Mouse (Mus musculus): ENCODE measurements at regions not wholly inside any gene's neighbourhood (a gene's known extent, or its start where the extent isn't known, plus 50 kb on each side); places are given as distances from the start of the nearest gene placed in this dataset.

- Histone ChIP-seq H3K9ac (no peak overlapping the region), H3K4me1 (ENCODE audit: insufficient read depth) (no peaks in the 10 kb centered on the region), H3K27me3 (ENCODE audit: insufficient read depth, low read length) (no peaks in the 10 kb centered on the region), H3K27ac (ENCODE audit: low read depth, low read length) (no peak overlapping the region), H3K4me3 (ENCODE audit: low read depth, low read length) (no peak overlapping the region), H3K9me3 (ENCODE audit: low read length) (no peaks in the 10 kb centered on the region), H3K4me2 (ENCODE audit: low read depth) (no peak overlapping the region), H3K36me3 (ENCODE audit: insufficient read depth) (no peaks in the 10 kb centered on the region)
- ATAC-seq (no peak), DNase-seq (no peak)
- TF ChIP-seq CTCF (IDR thresholded peaks at IDR 0.05; ENCODE audit: low read depth), result no peak
- 82% methylated on average over 4 of the region's 4 CpGs for WGBS
Observed at GRCm38 (mm10) chr5:41563441-41563840, 144.5 kb downstream of the Rab28 start.

- Histone ChIP-seq H3K27me3 (ENCODE audit: insufficient read depth, low read length) (no peaks in the 10 kb centered on the region), H3K36me3 (ENCODE audit: insufficient read depth) (no peaks in the 10 kb centered on the region), H3K9ac (no peak overlapping the region), H3K9me3 (ENCODE audit: low read length) (no peaks in the 10 kb centered on the region), H3K27ac (ENCODE audit: low read depth, low read length) (no peak overlapping the region), H3K4me3 (ENCODE audit: low read depth, low read length) (no peak overlapping the region), H3K4me2 (ENCODE audit: low read depth) (no peak overlapping the region), H3K4me1 (ENCODE audit: insufficient read depth) (no peaks in the 10 kb centered on the region)
- ATAC-seq (no peak), DNase-seq (no peak)
- TF ChIP-seq CTCF (IDR thresholded peaks at IDR 0.05; ENCODE audit: low read depth), result no peak
- 87% methylated on average over 1 of the region's 1 CpGs for WGBS
Observed at GRCm38 (mm10) chr5:41562299-41562698, 145.7 kb downstream of the Rab28 start.

- ATAC-seq, result no peak
- H3K9ac ChIP-seq, result no peak overlapping the region
Observed at GRCm38 (mm10) chr5:41556700-41557309, 151.2 kb downstream of the Rab28 start.

GRCm38 (mm10) chr5:41554312-41554711 lies 153.6 kb downstream of the Rab28 start:
- no peak for ATAC-seq

More at GRCm38 (mm10) chr5:41556700-41557309, 151.2 kb downstream of the Rab28 start:
- Histone ChIP-seq H3K27me3 (ENCODE audit: insufficient read depth, low read length) (no peaks in the 10 kb centered on the region), H3K27ac (ENCODE audit: low read depth, low read length) (no peak overlapping the region), H3K4me3 (ENCODE audit: low read depth, low read length) (no peak overlapping the region), H3K4me1 (ENCODE audit: insufficient read depth) (no peaks in the 10 kb centered on the region), H3K9me3 (ENCODE audit: low read length) (no peaks in the 10 kb centered on the region), H3K4me2 (ENCODE audit: low read depth) (peak overlapping the region; percentile 38), H3K36me3 (ENCODE audit: insufficient read depth) (no peaks in the 10 kb centered on the region)
- DNase-seq, result no peak
- TF ChIP-seq CTCF (IDR thresholded peaks at IDR 0.05; ENCODE audit: low read depth), result no peak
- 47% methylated on average over 24 of the region's 24 CpGs for WGBS

GRCm38 (mm10) chr5:41550063-41550462 lies 157.9 kb downstream of the Rab28 start:
- H3K9ac ChIP-seq, result no peak overlapping the region
- no peak overlapping the region for H3K27ac ChIP-seq (ENCODE audit: low read depth, low read length)
- no peaks in the 10 kb centered on the region for H3K4me1 ChIP-seq (ENCODE audit: insufficient read depth)
- no peak for ATAC-seq
- H3K27me3 ChIP-seq (ENCODE audit: insufficient read depth, low read length), result no peaks in the 10 kb centered on the region
- H3K4me3 ChIP-seq (ENCODE audit: low read depth, low read length), result no peak overlapping the region
- no peak overlapping the region for H3K4me2 ChIP-seq (ENCODE audit: low read depth)
- no peaks in the 10 kb centered on the region for H3K36me3 ChIP-seq (ENCODE audit: insufficient read depth)
- no peak for TF ChIP-seq CTCF (IDR thresholded peaks at IDR 0.05; ENCODE audit: low read depth)
- 82% methylated on average over 2 of the region's 2 CpGs for WGBS
- H3K9me3 ChIP-seq (ENCODE audit: low read length), result no peaks in the 10 kb centered on the region
- no peak for DNase-seq

More at GRCm38 (mm10) chr5:41554312-41554711, 153.6 kb downstream of the Rab28 start:
- DNase-seq, result no peak
- Histone ChIP-seq H3K27me3 (ENCODE audit: insufficient read depth, low read length) (no peaks in the 10 kb centered on the region), H3K4me3 (ENCODE audit: low read depth, low read length) (no peak overlapping the region), H3K9me3 (ENCODE audit: low read length) (no peaks in the 10 kb centered on the region), H3K36me3 (ENCODE audit: insufficient read depth) (no peaks in the 10 kb centered on the region), H3K4me1 (ENCODE audit: insufficient read depth) (no peaks in the 10 kb centered on the region), H3K27ac (ENCODE audit: low read depth, low read length) (no peak overlapping the region), H3K9ac (no peak overlapping the region), H3K4me2 (ENCODE audit: low read depth) (no peak overlapping the region)
- 84% methylated on average over 3 of the region's 3 CpGs for WGBS
- no peak for TF ChIP-seq CTCF (IDR thresholded peaks at IDR 0.05; ENCODE audit: low read depth)

GRCm38 (mm10) chr5:41546909-41547308 lies 161.0 kb downstream of the Rab28 start:
- no peak for ATAC-seq
- WGBS, result 86% methylated on average over 4 of the region's 4 CpGs
- no peaks in the 10 kb centered on the region for H3K36me3 ChIP-seq (ENCODE audit: insufficient read depth)

GRCm38 (mm10) chr5:41540789-41541188 lies 167.2 kb downstream of the Rab28 start:
- H3K36me3 ChIP-seq (ENCODE audit: insufficient read depth), result no peaks in the 10 kb centered on the region
- no peak overlapping the region for H3K4me2 ChIP-seq (ENCODE audit: low read depth)
- H3K4me1 ChIP-seq (ENCODE audit: insufficient read depth), result no peaks in the 10 kb centered on the region
- ATAC-seq, result no peak
- H3K27me3 ChIP-seq (ENCODE audit: insufficient read depth, low read length), result no peaks in the 10 kb centered on the region
- no peak overlapping the region for H3K9ac ChIP-seq
- 9% methylated on average over 1 of the region's 1 CpGs for WGBS
- H3K9me3 ChIP-seq (ENCODE audit: low read length), result no peaks in the 10 kb centered on the region
- no peak overlapping the region for H3K4me3 ChIP-seq (ENCODE audit: low read depth, low read length)
- no peak for TF ChIP-seq CTCF (IDR thresholded peaks at IDR 0.05; ENCODE audit: low read depth)
- no peak for DNase-seq
- no peak overlapping the region for H3K27ac ChIP-seq (ENCODE audit: low read depth, low read length)

More at GRCm38 (mm10) chr5:41546909-41547308, 161.0 kb downstream of the Rab28 start:
- H3K27me3 ChIP-seq (ENCODE audit: insufficient read depth, low read length), result no peaks in the 10 kb centered on the region
- H3K9ac ChIP-seq, result no peak overlapping the region
- DNase-seq, result no peak
- TF ChIP-seq CTCF (IDR thresholded peaks at IDR 0.05; ENCODE audit: low read depth), result no peak
- H3K4me2 ChIP-seq (ENCODE audit: low read depth), result no peak overlapping the region
- H3K4me3 ChIP-seq (ENCODE audit: low read depth, low read length), result no peak overlapping the region
- H3K9me3 ChIP-seq (ENCODE audit: low read length), result no peaks in the 10 kb centered on the region
- H3K4me1 ChIP-seq (ENCODE audit: insufficient read depth), result no peaks in the 10 kb centered on the region
- H3K27ac ChIP-seq (ENCODE audit: low read depth, low read length), result no peak overlapping the region
